Mouse (Mus musculus): ENCODE measurements at regions not wholly inside any gene's neighbourhood (a gene's known extent, or its start where the extent isn't known, plus 50 kb on each side); places are given as distances from the start of the nearest gene placed in this dataset.

GRCm38 (mm10) chr10:111827246-111827645 is 145.2 kb upstream of the Krr1 start:
- Histone ChIP-seq H3K9ac (no peak overlapping the region), H3K4me2 (no peak overlapping the region), H3K27ac (ENCODE audit: low read depth) (no peak overlapping the region), H3K27me3 (ENCODE audit: insufficient read depth, low read length) (no peaks in the 10 kb centered on the region), H3K9me3 (ENCODE audit: low read depth, low read length) (no peaks in the 10 kb centered on the region), H3K36me3 (ENCODE audit: insufficient read depth) (no peaks in the 10 kb centered on the region), H3K4me1 (ENCODE audit: insufficient read depth) (no peaks in the 10 kb centered on the region), H3K4me3 (ENCODE audit: low read depth, low read length) (no peak overlapping the region)
- WGBS, result 54% methylated on average over 3 of the region's 3 CpGs
- DNase-seq (no peak), ATAC-seq (ENCODE audit: insufficient read depth) (no peak)
- no peak for TF ChIP-seq CTCF (IDR thresholded peaks at IDR 0.05; ENCODE audit: low read depth)

GRCm38 (mm10) chr10:111827930-111828329 is 144.5 kb upstream of the Krr1 start:
- no peaks in the 10 kb centered on the region for H3K27me3 ChIP-seq (ENCODE audit: insufficient read depth, low read length)
- no peak overlapping the region for H3K9ac ChIP-seq
- no peak for TF ChIP-seq CTCF (IDR thresholded peaks at IDR 0.05; ENCODE audit: low read depth)
- H3K4me1 ChIP-seq (ENCODE audit: insufficient read depth), result no peaks in the 10 kb centered on the region
- no peaks in the 10 kb centered on the region for H3K9me3 ChIP-seq (ENCODE audit: low read depth, low read length)
- no peak for DNase-seq
- no peak overlapping the region for H3K4me3 ChIP-seq (ENCODE audit: low read depth, low read length)
- WGBS, result 83% methylated on average over 4 of the region's 4 CpGs
- no peak for ATAC-seq (ENCODE audit: insufficient read depth)
- no peak overlapping the region for H3K27ac ChIP-seq (ENCODE audit: low read depth)
- H3K4me2 ChIP-seq, result no peak overlapping the region
- no peaks in the 10 kb centered on the region for H3K36me3 ChIP-seq (ENCODE audit: insufficient read depth)

GRCm38 (mm10) chr10:111828610-111829009 is 143.9 kb upstream of the Krr1 start:
- H3K4me1 ChIP-seq (ENCODE audit: insufficient read depth), result no peaks in the 10 kb centered on the region
- DNase-seq (no peak), ATAC-seq (ENCODE audit: insufficient read depth) (no peak)
- H3K4me3 ChIP-seq (ENCODE audit: low read depth, low read length), result no peak overlapping the region
- H3K27me3 ChIP-seq (ENCODE audit: insufficient read depth, low read length), result no peaks in the 10 kb centered on the region
- WGBS, result 80% methylated on average over 4 of the region's 4 CpGs
- no peaks in the 10 kb centered on the region for H3K9me3 ChIP-seq (ENCODE audit: low read depth, low read length)
- H3K27ac ChIP-seq (ENCODE audit: low read depth), result no peak overlapping the region
- H3K36me3 ChIP-seq (ENCODE audit: insufficient read depth), result no peaks in the 10 kb centered on the region
- no peak overlapping the region for H3K9ac ChIP-seq
- TF ChIP-seq CTCF (IDR thresholded peaks at IDR 0.05; ENCODE audit: low read depth), result no peak
- H3K4me2 ChIP-seq, result no peak overlapping the region

GRCm38 (mm10) chr10:111829291-111829690 is 143.2 kb upstream of the Krr1 start:
- DNase-seq (no peak), ATAC-seq (ENCODE audit: insufficient read depth) (no peak)
- Histone ChIP-seq H3K9me3 (ENCODE audit: low read depth, low read length) (no peaks in the 10 kb centered on the region), H3K4me2 (no peak overlapping the region), H3K4me3 (ENCODE audit: low read depth, low read length) (no peak overlapping the region), H3K4me1 (ENCODE audit: insufficient read depth) (no peaks in the 10 kb centered on the region), H3K27me3 (ENCODE audit: insufficient read depth, low read length) (no peaks in the 10 kb centered on the region), H3K9ac (no peak overlapping the region), H3K36me3 (ENCODE audit: insufficient read depth) (no peaks in the 10 kb centered on the region), H3K27ac (ENCODE audit: low read depth) (no peak overlapping the region)
- 89% methylated on average over 2 of the region's 2 CpGs for WGBS
- TF ChIP-seq CTCF (IDR thresholded peaks at IDR 0.05; ENCODE audit: low read depth), result no peak

- no peak for DNase-seq
- Histone ChIP-seq H3K4me3 (ENCODE audit: low read depth, low read length) (no peak overlapping the region), H3K4me2 (no peak overlapping the region), H3K27me3 (ENCODE audit: insufficient read depth, low read length) (no peaks in the 10 kb centered on the region), H3K9me3 (ENCODE audit: low read depth, low read length) (no peaks in the 10 kb centered on the region), H3K27ac (ENCODE audit: low read depth) (no peak overlapping the region), H3K36me3 (ENCODE audit: insufficient read depth) (no peaks in the 10 kb centered on the region), H3K4me1 (ENCODE audit: insufficient read depth) (peaks cover 6% of the 10 kb centered on the region; the same call in 1 of the 2 replicates), H3K9ac (no peak overlapping the region)
- ATAC-seq (ENCODE audit: insufficient read depth), result no peak
- TF ChIP-seq CTCF (IDR thresholded peaks at IDR 0.05; ENCODE audit: low read depth), result no peak
- 28% methylated on average over 1 of the region's 1 CpGs for WGBS
These were observed 141.4 kb upstream of the Krr1 start for GRCm38 (mm10) chr10:111831105-111831504.

GRCm38 (mm10) chr10:111833611-111834010 is 138.9 kb upstream of the Krr1 start:
- no peak overlapping the region for H3K9ac ChIP-seq
- ATAC-seq (ENCODE audit: insufficient read depth) (no peak), DNase-seq (no peak)
- 82% methylated on average over 2 of the region's 2 CpGs for WGBS
- H3K4me3 ChIP-seq (ENCODE audit: low read depth, low read length), result no peak overlapping the region
- no peak overlapping the region for H3K27ac ChIP-seq (ENCODE audit: low read depth)
- H3K9me3 ChIP-seq (ENCODE audit: low read depth, low read length), result no peaks in the 10 kb centered on the region
- no peak for TF ChIP-seq CTCF (IDR thresholded peaks at IDR 0.05; ENCODE audit: low read depth)
- peaks cover 6% of the 10 kb centered on the region; the same call in 1 of the 2 replicates for H3K4me1 ChIP-seq (ENCODE audit: insufficient read depth)
- H3K27me3 ChIP-seq (ENCODE audit: insufficient read depth, low read length), result no peaks in the 10 kb centered on the region
- H3K36me3 ChIP-seq (ENCODE audit: insufficient read depth), result no peaks in the 10 kb centered on the region
- H3K4me2 ChIP-seq, result no peak overlapping the region

GRCm38 (mm10) chr10:111834280-111834679 is 138.2 kb upstream of the Krr1 start:
- DNase-seq (peak; percentile 41), ATAC-seq (ENCODE audit: insufficient read depth) (no peak)
- H3K4me3 ChIP-seq (ENCODE audit: low read depth, low read length), result no peak overlapping the region
- H3K4me2 ChIP-seq, result no peak overlapping the region
- H3K9me3 ChIP-seq (ENCODE audit: low read depth, low read length), result no peaks in the 10 kb centered on the region
- peaks cover 6% of the 10 kb centered on the region; the same call in 1 of the 2 replicates for H3K4me1 ChIP-seq (ENCODE audit: insufficient read depth)
- WGBS, result 47% methylated on average over 5 of the region's 5 CpGs
- no peak overlapping the region for H3K9ac ChIP-seq
- no peak overlapping the region for H3K27ac ChIP-seq (ENCODE audit: low read depth)
- no peak for TF ChIP-seq CTCF (IDR thresholded peaks at IDR 0.05; ENCODE audit: low read depth)
- no peaks in the 10 kb centered on the region for H3K27me3 ChIP-seq (ENCODE audit: insufficient read depth, low read length)
- H3K36me3 ChIP-seq (ENCODE audit: insufficient read depth), result no peaks in the 10 kb centered on the region

Data from lung, embryonic 14.5 days (tissue).